Comparison of ENCODE assay signal across 14 mouse cellular contexts in the genomic region with DNA sequence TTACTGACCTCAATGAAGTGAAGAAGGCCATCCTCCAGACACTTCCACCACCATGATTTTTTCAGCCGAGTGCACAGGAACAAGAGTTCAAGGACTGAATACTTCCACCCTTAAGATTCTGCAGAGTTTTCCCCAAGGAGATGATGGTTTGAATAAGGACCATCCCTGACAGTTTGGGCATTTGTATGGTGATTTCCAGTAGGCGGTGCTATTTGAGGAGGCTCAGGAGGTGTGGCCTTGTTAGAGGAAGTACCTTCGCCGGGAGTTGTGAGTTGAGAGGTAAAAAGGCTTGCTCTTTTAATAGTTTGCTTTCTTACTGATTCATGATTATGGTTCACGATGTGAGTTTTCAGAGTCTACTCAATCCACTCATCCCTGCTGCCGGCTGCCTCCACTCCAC.
"Had no signal": no experiment of that assay in that cellular context is flagged by ENCODE, and none has a peak within 500 bp of the region (broad histone marks: within the 10 kb centered on the region; RNA-seq: fewer than 3 reads in every experiment).

No protein-coding gene starts in this region.

- H3K36me3 ChIP-seq: lung, embryonic 15.5 days; midbrain, embryonic 13.5 days; midbrain, embryonic 15.5 days; neural tube, embryonic 12.5 days; stomach, embryonic 15.5 days had no signal

- H3K4me3 ChIP-seq: lung, embryonic 15.5 days; megakaryocyte, embryonic 14.5 days; midbrain, embryonic 13.5 days; midbrain, embryonic 15.5 days; neural tube, embryonic 12.5 days; stomach, embryonic 15.5 days had no signal

- H3K4me1 ChIP-seq: lung, embryonic 15.5 days; megakaryocyte, embryonic 14.5 days; midbrain, embryonic 13.5 days; midbrain, embryonic 15.5 days; neural tube, embryonic 12.5 days; stomach, embryonic 15.5 days had no signal

- H3K27ac ChIP-seq: lung, embryonic 15.5 days; macrophage; midbrain, embryonic 13.5 days; midbrain, embryonic 15.5 days; neural tube, embryonic 12.5 days; stomach, embryonic 15.5 days; stomach, postnatal 0 days had no signal

- H3K9ac ChIP-seq: lung, embryonic 15.5 days; midbrain, embryonic 13.5 days; midbrain, embryonic 15.5 days; neural tube, embryonic 12.5 days; stomach, embryonic 15.5 days had no signal

- DNase-seq: lung, adult 2 months; lung, postnatal 14 days; lung, postnatal 36 days; right cerebral cortex, postnatal 14 days; thymus, adult 2 months; thymus, postnatal 25 days had no signal

- H3K27me3 ChIP-seq: lung, embryonic 15.5 days; megakaryocyte, embryonic 14.5 days; midbrain, embryonic 13.5 days; midbrain, embryonic 15.5 days; neural tube, embryonic 12.5 days; stomach, embryonic 15.5 days had no signal

- H3K9me3 ChIP-seq: lung, embryonic 15.5 days; midbrain, embryonic 13.5 days; midbrain, embryonic 15.5 days; neural tube, embryonic 12.5 days; stomach, embryonic 15.5 days had no signal
